Mouse (Mus musculus) effector memory CD4-positive, alpha-beta T cell, adult 7 months (primary cell): ENCODE results near the gene Jhy. TPM values are rescaled to one million over a fixed set of nuclear protein-coding genes. Genes with fewer than 3 reads are reported as not detected.

Experiments
- polyA plus RNA-seq: library from polyadenylated mRNA; unstranded; fragments of 100-300 nt; shearing (Covaris generic); gene quantifications from one replicate; pipeline ENCODE4 v1.2.1, GENCODE M21; 2017

Jhy gene
- polyA plus RNA-seq: 0.34 TPM

GRCm38 (mm10) chr9:40963586-40964417 lies at the start of gene Jhy:
Gene Jhy, minus strand, starts transcription at chr9:40964118.

GRCm38 (mm10) chr9:41004415-41004814 lies 40.5 kb upstream of the Jhy start, which contains the start of gene Crtam:
Gene Crtam, minus strand, starts transcription at chr9:41004628.

GRCm38 (mm10) chr9:40873556-40874470 lies 90.1 kb downstream of the Jhy start, which contains the start of gene Bsx:
Gene Bsx, plus strand, starts transcription at chr9:40874127.

Other genes with a start within 250 kb of the Jhy start
- 4,323 TPM for gene Hspa8, start 163.1 kb downstream of the Jhy start, polyA plus RNA-seq
- not detected for gene Bsx, start 90.0 kb downstream of the Jhy start, polyA plus RNA-seq
- 26.5 TPM for gene Crtam, start 40.5 kb upstream of the Jhy start, polyA plus RNA-seq
- 21.5 TPM for gene Ubash3b, start 197.6 kb upstream of the Jhy start, polyA plus RNA-seq